Mouse (Mus musculus) MEL (cell line): Measurements from ENCODE around the gene Pcif1.

Experiments used
- CTCF ChIP-seq, 3 experiments: IDR thresholded peaks in 2 of 3; conservative IDR thresholded peaks in 1 of 3; 2 replicates each; pipeline ENCODE4 v1.5.1; 2011 to 2012; ENCODE audit warnings: low read length in 3 of 3, low read depth in 2 of 3, mild to moderate bottlenecking in 2 of 3, improper control_type of control experiment in 1 of 3, inconsistent platforms in 1 of 3, mixed read lengths in 1 of 3, moderate library complexity in 1 of 3; ENCODE audit not compliant: control insufficient read depth in 1 of 3, insufficient read depth in 1 of 3, poor library complexity in 1 of 3, severe bottlenecking in 1 of 3
- EP300 ChIP-seq, 2 experiments: IDR thresholded peaks; 2 replicates each; pipeline ENCODE4 v1.6.1; 2011; ENCODE audit warnings: improper control_type of control experiment in 2 of 2, low read length in 2 of 2, low read depth in 1 of 2, mild to moderate bottlenecking in 1 of 2
- GABPA ChIP-seq: IDR thresholded peaks from 2 replicates; pipeline ENCODE4 v1.6.1; 2012; ENCODE audit warnings: low read depth, mild to moderate bottlenecking, inconsistent platforms, low read length, improper control_type of control experiment, moderate library complexity
- GATA1 ChIP-seq: IDR thresholded peaks from 2 replicates; pipeline ENCODE4 v1.6.1; 2011; ENCODE audit warnings: low read depth, low read length, improper control_type of control experiment
- MAZ ChIP-seq: IDR thresholded peaks from 2 replicates; pipeline ENCODE4 v1.6.1; 2012; ENCODE audit warnings: low read depth, mild to moderate bottlenecking, inconsistent platforms, low read length, improper control_type of control experiment
- MYC ChIP-seq: IDR thresholded peaks from 2 replicates; pipeline ENCODE4 v1.6.1; 2011; ENCODE audit warnings: low read depth, mild to moderate bottlenecking, low read length, improper control_type of control experiment, moderate library complexity
- POLR2A ChIP-seq, 2 experiments: IDR thresholded peaks; 2 replicates each; pipeline ENCODE4 v1.6.1; 2011 to 2012; ENCODE audit warnings: low read length in 2 of 2, mild to moderate bottlenecking in 2 of 2, control low read depth in 1 of 2, improper control_type of control experiment in 1 of 2, low read depth in 1 of 2, moderate library complexity in 1 of 2; ENCODE audit not compliant: control insufficient read depth in 1 of 2, insufficient read depth in 1 of 2, poor library complexity in 1 of 2
- ZKSCAN1 ChIP-seq: IDR thresholded peaks from 2 replicates; pipeline ENCODE4 v1.6.1; 2012; ENCODE audit warnings: low read depth, mild to moderate bottlenecking, inconsistent platforms, low read length, improper control_type of control experiment, moderate library complexity
- ZMIZ1 ChIP-seq: IDR thresholded peaks from 2 replicates; pipeline ENCODE4 v1.6.1; 2012; ENCODE audit warnings: low read depth, mild to moderate bottlenecking, inconsistent platforms, low read length, improper control_type of control experiment, moderate library complexity
- ZNF384 ChIP-seq: IDR thresholded peaks from 2 replicates; pipeline ENCODE4 v1.6.1; 2012; ENCODE audit warnings: low read depth, mild to moderate bottlenecking, inconsistent platforms, low read length, improper control_type of control experiment

GRCm38 (mm10) chr2:164879228-164879567 lies at the start of gene Pcif1:
- TF ChIP-seq POLR2A (IDR thresholded peaks at IDR 0.05; ENCODE audit: control insufficient read depth in 1 of 2, insufficient read depth in 1 of 2, low read depth in 1 of 2, low read length in 2 of 2, poor library complexity in 1 of 2) (peak in 1 of 2 experiments; percentile 96; a peak in 2 of 4 replicates), CTCF (IDR thresholded peaks at IDR 0.05 in 2 of 3, conservative IDR thresholded peaks at IDR 0.05 in 1 of 3; ENCODE audit: control insufficient read depth in 1 of 3, insufficient read depth in 1 of 3, low read depth in 2 of 3, low read length in 3 of 3, poor library complexity in 1 of 3, severe bottlenecking in 1 of 3) (no peak), ZNF384 (no peak), EP300 (IDR thresholded peaks at IDR 0.05; ENCODE audit: low read depth in 1 of 2, low read length in 2 of 2) (no peak), GATA1 (no peak), GABPA (no peak), ZKSCAN1 (no peak), MAZ (no peak), ZMIZ1 (peak; percentile 86), MYC (0 out of 2 replicates have a peak, but pooled peaks have one; percentile 5)
